8 mouse cellular contexts compared by ENCODE assay signal in the genomic region with DNA sequence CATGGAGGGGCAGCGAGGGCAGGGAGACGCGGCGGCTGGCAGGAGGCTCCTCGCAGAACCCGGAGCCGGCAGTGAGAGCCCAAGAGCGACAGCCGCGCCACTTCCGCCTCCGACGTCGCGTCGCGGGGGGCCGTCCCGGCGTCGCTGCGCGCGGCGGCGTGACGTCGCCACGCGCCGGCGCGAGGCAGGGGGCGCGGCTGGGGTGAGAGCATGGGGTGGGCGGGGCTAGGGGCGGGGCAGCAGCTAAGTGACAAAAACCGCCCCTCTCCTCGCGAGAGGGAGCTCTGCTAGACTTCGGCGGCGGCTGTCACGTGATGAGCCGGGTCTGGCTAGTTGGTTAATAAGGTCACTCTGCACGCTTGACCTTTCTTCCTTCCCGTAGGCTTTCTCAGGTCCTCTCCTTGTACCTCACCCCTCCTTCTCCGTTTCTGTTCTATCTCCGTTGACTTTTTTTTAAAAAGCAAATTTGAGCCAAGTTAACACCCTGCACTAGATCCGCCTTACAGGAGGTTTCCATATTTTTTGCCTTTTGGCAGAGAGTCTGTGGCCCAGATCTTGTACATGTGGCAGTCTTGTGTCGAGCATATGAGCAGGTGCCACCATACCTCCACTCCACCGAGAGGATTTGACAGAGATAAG. TPM values are rescaled to one million over a fixed set of nuclear protein-coding genes. Genes with fewer than 3 reads are reported as not detected.
DNase-seq lines count a peak whose midpoint lies in the region; ATAC-seq and TF ChIP-seq lines count a peak whose summit lies in the region.

A gene (minus strand): TSS at position 130 of the 639 bp plus-strand sequence.

- DNase-seq in gastrocnemius, postnatal 10 days: peak; percentile 82
- peak; percentile 94 for DNase-seq in induced T-regulatory cell, adult 2 months (ENCODE audit: low read depth)
- peak; percentile 52 to 80 for DNase-seq in left cerebral cortex, adult 9 months (ENCODE audit: low spot score in 2 of 2)
- DNase-seq in right cerebral cortex, postnatal 14 days: peak; percentile 83
- peak; percentile 65 to 82 for DNase-seq in urinary bladder, postnatal 36 days (ENCODE audit: low spot score in 2 of 2)

- 0 out of 2 replicates have a peak, but pooled peaks have one; percentile 29 for TF ChIP-seq POLR2A in cortical plate, adult 2 months (IDR thresholded peaks at IDR 0.05; ENCODE audit: extremely low read depth, insufficient read depth, low read length)

- peak within 1 kb of the TSS; percentile 91 for H3K27ac ChIP-seq in cortical plate, adult 2 months (ENCODE audit: insufficient read depth, low read length)

- TF ChIP-seq CTCF in cortical plate, adult 2 months (IDR thresholded peaks at IDR 0.05; ENCODE audit: extremely low read depth, insufficient read depth, low read length): no peak

- H3K4me1 ChIP-seq in cortical plate, adult 2 months (ENCODE audit: control insufficient read depth, insufficient read depth, low read length): peaks cover 13% of the 10 kb centered on the region

- peak; percentile 90 for ATAC-seq in activated CD4-positive, CD25-positive, alpha-beta regulatory T cell, adult 4 months
- peak; percentile 81 for ATAC-seq in megakaryocyte progenitor cell, adult 5-6 weeks (replicated peaks; ENCODE audit: poor library complexity)

- peak within 1 kb of the TSS; percentile 89 for H3K4me3 ChIP-seq in cortical plate, adult 2 months (ENCODE audit: insufficient read depth, low read length)

RNA-seq across cellular contexts. Expression of the gene that starts here (rescaled TPM):
- 10 to 100 TPM; 29.0 to 29.4 TPM for polyA plus RNA-seq in activated CD4-positive, CD25-positive, alpha-beta regulatory T cell, adult 4 months (2017; shearing (Covaris generic))
- 20.2 and 21.5 TPM in 2 replicates for polyA plus RNA-seq in cortical plate, adult 2 months (2012; rRNA removed)
- 10 to 100 TPM in 1 of 2 experiments, 1 to 10 TPM in 1; 9.3 to 10.1 TPM for total RNA-seq in gastrocnemius, postnatal 10 days (2021)
- total RNA-seq in megakaryocyte progenitor cell, adult 5-6 weeks (2015): 32.2 and 33.6 TPM in 2 replicates
- 13.2 and 21.9 TPM in 2 replicates for total RNA-seq in megakaryocyte progenitor cell, adult 5-6 weeks (2017)

Comparison
In these comparisons a context has a peak if more than half of its experiments do, and no peak if none do; other contexts are left out.
1. Peak in every context shown above with its lines: DNase-seq, ATAC-seq, H3K4me3 ChIP-seq and H3K27ac ChIP-seq.